Mouse (Mus musculus): ENCODE data around the gene Gm10778. TPM values are rescaled to one million over a fixed set of nuclear protein-coding genes. Genes with fewer than 3 reads are reported as not detected.
"Not testable (repeated sequence)": the region's sequence is repeated elsewhere in the genome, so short reads cannot be mapped to it uniquely, and the experiment has no call there.

The Gm10778 gene
- polyA plus RNA-seq, 1 experiment: 3.8 TPM

DNA sequence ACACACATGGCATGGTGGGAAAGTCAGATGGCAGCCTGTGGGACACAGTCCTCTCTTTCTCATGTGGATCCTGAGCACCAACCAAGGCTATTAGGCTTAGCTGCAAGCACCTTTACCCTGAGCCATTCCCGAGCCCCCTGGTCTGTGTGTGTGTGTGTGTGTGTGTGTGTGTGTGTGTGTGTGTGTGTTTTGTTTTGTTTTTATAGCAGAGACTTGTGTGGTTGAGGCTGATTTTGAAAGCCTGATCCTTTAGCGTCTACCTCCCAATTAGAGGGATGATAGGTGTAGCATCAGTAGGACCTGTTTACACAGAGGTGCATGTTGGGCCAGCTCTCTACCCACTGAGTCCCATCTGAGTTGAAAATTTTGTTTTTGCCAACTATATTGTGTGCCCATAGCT lies 4.7 kb upstream of the Gm10778 start:
- TF ChIP-seq POLR2A (IDR thresholded peaks at IDR 0.05; ENCODE audit: borderline replicate concordance, insufficient read depth, low read length) (no peak), CTCF (IDR thresholded peaks at IDR 0.05; ENCODE audit: borderline replicate concordance, insufficient read depth, low read depth, low read length) (no peak)
- 48% methylated on average over 2 of the region's 2 CpGs for WGBS
- H3K27me3 ChIP-seq (ENCODE audit: control insufficient read depth, insufficient read depth, low read length): no peaks in the 10 kb centered on the region
- no peak for DNase-seq
- H3K4me3 ChIP-seq (replicated peaks; ENCODE audit: insufficient read depth, low read depth, low read length): peak overlapping the region; percentile 83
- peak overlapping the region; percentile 98 for H3K27ac ChIP-seq (ENCODE audit: insufficient read depth, low read length)
- H3K4me1 ChIP-seq (ENCODE audit: control insufficient read depth, insufficient read depth, low read length): peaks cover 22% of the 10 kb centered on the region

DNA sequence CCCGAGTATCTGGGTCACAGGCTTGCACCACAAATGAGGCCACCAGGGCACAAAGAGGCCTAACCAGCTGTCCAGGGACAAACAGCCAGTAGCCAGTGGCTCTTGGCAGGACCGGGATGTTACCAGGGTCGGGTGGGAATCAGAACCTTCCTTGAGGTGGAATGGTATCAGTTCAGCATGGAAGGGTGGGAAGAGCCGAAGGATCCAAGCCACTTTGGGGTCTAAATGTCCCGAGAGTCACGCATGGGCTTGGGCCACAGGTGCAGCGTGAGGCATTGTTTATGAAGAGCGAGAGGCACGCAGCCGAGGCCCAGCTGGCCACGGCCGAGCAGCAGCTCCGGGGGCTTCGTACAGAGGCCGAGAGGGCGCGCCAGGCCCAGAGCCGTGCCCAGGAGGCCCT lies 4.1 kb upstream of the Gm10778 start:
- WGBS: 89% methylated on average over 18 of the region's 18 CpGs

DNA sequence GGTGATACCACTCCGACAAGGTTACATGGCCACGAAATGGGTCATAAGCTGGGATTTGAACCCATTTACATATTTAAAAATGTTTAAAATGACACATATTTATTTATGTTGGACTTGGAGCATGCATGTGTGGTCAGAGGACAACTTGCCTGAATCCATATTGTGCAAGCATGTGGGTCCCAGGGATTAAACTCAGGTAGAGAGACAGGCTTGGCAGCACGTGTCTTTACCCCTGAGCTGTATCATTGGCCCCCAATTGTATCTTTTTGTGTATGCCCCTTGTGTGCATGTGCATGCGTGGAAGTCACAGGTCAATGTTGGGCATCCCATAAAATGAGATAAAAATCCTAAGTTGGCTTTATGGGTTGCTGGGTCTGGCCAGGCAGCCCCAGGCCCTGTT lies 3.5 kb upstream of the Gm10778 start:
- WGBS: 91% methylated on average over 4 of the region's 4 CpGs
- no peak overlapping the region for H3K27ac ChIP-seq (ENCODE audit: insufficient read depth, low read length)
- no peak for TF ChIP-seq CTCF (IDR thresholded peaks at IDR 0.05; ENCODE audit: borderline replicate concordance, insufficient read depth, low read depth, low read length)
- no peak for TF ChIP-seq POLR2A (IDR thresholded peaks at IDR 0.05; ENCODE audit: borderline replicate concordance, insufficient read depth, low read length)
- no peak overlapping the region for H3K4me3 ChIP-seq (replicated peaks; ENCODE audit: insufficient read depth, low read depth, low read length)
- peak in 1 of 2 experiments; percentile 5 for DNase-seq
- H3K4me1 ChIP-seq (ENCODE audit: control insufficient read depth, insufficient read depth, low read length): peaks cover 22% of the 10 kb centered on the region
- H3K27me3 ChIP-seq (ENCODE audit: control insufficient read depth, insufficient read depth, low read length): no peaks in the 10 kb centered on the region

More for the DNA sequence above, 4.1 kb upstream of the Gm10778 start:
- H3K27me3 ChIP-seq (ENCODE audit: control insufficient read depth, insufficient read depth, low read length): no peaks in the 10 kb centered on the region
- H3K27ac ChIP-seq (ENCODE audit: insufficient read depth, low read length): no peak overlapping the region
- TF ChIP-seq CTCF (IDR thresholded peaks at IDR 0.05; ENCODE audit: borderline replicate concordance, insufficient read depth, low read depth, low read length) (no peak), POLR2A (IDR thresholded peaks at IDR 0.05; ENCODE audit: borderline replicate concordance, insufficient read depth, low read length) (no peak)
- no peak overlapping the region for H3K4me3 ChIP-seq (replicated peaks; ENCODE audit: insufficient read depth, low read depth, low read length)
- H3K4me1 ChIP-seq (ENCODE audit: control insufficient read depth, insufficient read depth, low read length): peaks cover 22% of the 10 kb centered on the region
- peak in 1 of 2 experiments; percentile 32 for DNase-seq

DNA sequence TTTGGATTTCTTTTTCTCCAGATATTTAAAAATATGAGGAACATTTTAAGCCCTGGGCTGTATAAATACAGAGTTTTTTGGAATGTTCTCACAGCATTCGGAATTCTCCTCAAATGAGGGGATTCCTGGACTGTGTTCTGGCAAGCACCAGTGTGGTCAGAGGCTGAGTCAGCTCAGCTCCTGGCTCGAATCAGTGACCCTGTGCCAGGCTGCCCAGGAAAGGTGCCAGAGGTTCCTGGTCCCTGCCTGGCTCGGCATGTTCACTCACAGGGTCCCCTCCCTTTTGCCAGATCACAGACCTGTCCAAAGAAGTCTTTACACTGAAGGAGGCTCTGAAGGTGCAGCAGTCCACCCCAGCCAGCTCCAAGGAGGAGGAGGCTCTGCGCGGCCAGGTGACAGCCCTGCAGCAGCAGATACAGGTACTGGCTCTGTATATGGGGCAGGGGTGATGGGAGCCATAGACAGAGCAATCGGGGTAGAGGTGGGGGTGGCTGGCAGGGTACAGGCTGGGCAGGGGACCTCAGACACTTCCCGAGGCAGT lies 2.8 kb upstream of the Gm10778 start:
- TF ChIP-seq CTCF (IDR thresholded peaks at IDR 0.05; ENCODE audit: borderline replicate concordance, insufficient read depth, low read depth, low read length) (no peak), POLR2A (IDR thresholded peaks at IDR 0.05; ENCODE audit: borderline replicate concordance, insufficient read depth, low read length) (no peak)
- H3K4me1 ChIP-seq (ENCODE audit: control insufficient read depth, insufficient read depth, low read length): peaks cover 19% of the 10 kb centered on the region
- WGBS: 56% methylated on average over 7 of the region's 7 CpGs
- H3K27ac ChIP-seq (ENCODE audit: insufficient read depth, low read length): no peak overlapping the region
- no peak overlapping the region for H3K4me3 ChIP-seq (replicated peaks; ENCODE audit: insufficient read depth, low read depth, low read length)
- H3K27me3 ChIP-seq (ENCODE audit: control insufficient read depth, insufficient read depth, low read length): no peaks in the 10 kb centered on the region
- DNase-seq: peak in 1 of 2 experiments; percentile 18

DNA sequence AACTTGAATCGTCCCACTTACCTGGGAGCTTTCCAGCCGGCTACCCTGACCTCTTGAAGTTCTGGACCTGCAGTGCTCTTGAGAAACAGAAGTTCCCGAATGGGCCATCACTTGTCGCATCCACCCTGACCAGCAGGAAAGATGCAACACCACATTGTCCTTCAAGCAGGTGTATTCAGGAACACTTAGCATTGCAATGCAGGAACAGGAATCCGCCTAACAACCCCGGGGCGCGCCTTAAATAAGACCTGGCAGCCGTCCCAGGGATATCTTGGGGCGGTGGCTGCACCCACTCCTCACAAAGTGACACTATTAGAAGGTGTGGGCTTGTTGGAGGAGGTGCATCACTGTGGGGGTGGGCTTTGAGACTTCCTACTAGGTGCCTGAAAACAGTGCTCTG lies 6.3 kb downstream of the Gm10778 start:
- Histone ChIP-seq H3K4me1 (ENCODE audit: control insufficient read depth, insufficient read depth, low read length) (no peaks in the 10 kb centered on the region; the same call in 1 of the 2 replicates), H3K27me3 (ENCODE audit: control insufficient read depth, insufficient read depth, low read length) (no peaks in the 10 kb centered on the region), H3K4me3 (replicated peaks; ENCODE audit: insufficient read depth, low read depth, low read length) (no peak overlapping the region), H3K27ac (ENCODE audit: insufficient read depth, low read length) (no peak overlapping the region)
- TF ChIP-seq CTCF (IDR thresholded peaks at IDR 0.05; ENCODE audit: borderline replicate concordance, insufficient read depth, low read depth, low read length): no peak
- TF ChIP-seq POLR2A (IDR thresholded peaks at IDR 0.05; ENCODE audit: borderline replicate concordance, insufficient read depth, low read length): no peak
- WGBS: 97% methylated on average over 10 of the region's 10 CpGs
- DNase-seq: peak; percentile 1 to 4

DNA sequence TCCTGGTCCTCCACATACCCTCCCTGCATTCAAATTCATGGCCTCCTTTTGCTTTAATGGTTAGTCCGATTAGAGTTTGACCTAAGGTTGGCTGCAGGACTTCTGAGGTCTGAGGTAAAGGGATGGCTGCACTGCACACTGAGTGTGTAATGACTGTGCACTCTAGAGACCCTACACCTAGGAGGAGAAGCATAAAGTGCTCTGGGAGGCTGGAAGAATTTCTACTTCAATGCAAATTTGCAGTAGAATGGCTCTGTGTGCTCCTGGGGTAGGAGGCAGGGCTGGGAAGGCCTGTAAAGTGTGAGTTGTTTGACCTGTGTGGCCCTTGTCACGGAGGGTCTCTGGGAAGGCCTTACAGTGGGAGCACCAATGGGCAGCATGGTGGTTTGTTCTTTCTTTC lies 7.3 kb downstream of the Gm10778 start:
- H3K27me3 ChIP-seq (ENCODE audit: control insufficient read depth, insufficient read depth, low read length): no peaks in the 10 kb centered on the region
- DNase-seq: no peak
- no peaks in the 10 kb centered on the region for H3K4me1 ChIP-seq (ENCODE audit: control insufficient read depth, insufficient read depth, low read length)
- H3K27ac ChIP-seq (ENCODE audit: insufficient read depth, low read length): no peak overlapping the region
- WGBS: 99% methylated on average over 2 of the region's 2 CpGs
- TF ChIP-seq POLR2A (IDR thresholded peaks at IDR 0.05; ENCODE audit: borderline replicate concordance, insufficient read depth, low read length): no peak
- TF ChIP-seq CTCF (IDR thresholded peaks at IDR 0.05; ENCODE audit: borderline replicate concordance, insufficient read depth, low read depth, low read length): no peak
- no peak overlapping the region for H3K4me3 ChIP-seq (replicated peaks; ENCODE audit: insufficient read depth, low read depth, low read length)

DNA sequence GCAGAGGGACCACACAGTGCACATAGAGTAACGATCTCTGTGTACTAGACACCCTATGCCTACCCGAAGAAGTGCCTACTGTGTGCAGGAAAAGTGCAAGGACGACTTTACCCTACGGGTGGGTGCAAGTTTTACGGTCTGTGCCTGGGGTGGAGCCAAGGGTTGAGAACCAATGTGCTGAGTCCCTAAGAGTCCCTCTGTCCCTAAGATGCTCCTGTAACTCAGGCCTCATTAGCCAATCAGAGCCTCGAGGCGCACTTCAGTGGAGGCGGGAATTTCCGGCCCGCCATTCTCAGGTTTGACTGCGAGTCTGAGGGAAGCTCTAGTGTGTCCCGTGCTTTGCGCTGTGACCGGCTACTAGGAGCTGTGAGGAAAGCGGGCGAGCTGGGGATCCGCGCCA lies 38.3 kb downstream of the Gm10778 start:
- H3K4me1 ChIP-seq (ENCODE audit: control insufficient read depth, insufficient read depth, low read length); DNase-seq: not testable (repeated sequence)
- WGBS: no CpG with 5 or more reads among the region's 18 CpGs

DNA sequence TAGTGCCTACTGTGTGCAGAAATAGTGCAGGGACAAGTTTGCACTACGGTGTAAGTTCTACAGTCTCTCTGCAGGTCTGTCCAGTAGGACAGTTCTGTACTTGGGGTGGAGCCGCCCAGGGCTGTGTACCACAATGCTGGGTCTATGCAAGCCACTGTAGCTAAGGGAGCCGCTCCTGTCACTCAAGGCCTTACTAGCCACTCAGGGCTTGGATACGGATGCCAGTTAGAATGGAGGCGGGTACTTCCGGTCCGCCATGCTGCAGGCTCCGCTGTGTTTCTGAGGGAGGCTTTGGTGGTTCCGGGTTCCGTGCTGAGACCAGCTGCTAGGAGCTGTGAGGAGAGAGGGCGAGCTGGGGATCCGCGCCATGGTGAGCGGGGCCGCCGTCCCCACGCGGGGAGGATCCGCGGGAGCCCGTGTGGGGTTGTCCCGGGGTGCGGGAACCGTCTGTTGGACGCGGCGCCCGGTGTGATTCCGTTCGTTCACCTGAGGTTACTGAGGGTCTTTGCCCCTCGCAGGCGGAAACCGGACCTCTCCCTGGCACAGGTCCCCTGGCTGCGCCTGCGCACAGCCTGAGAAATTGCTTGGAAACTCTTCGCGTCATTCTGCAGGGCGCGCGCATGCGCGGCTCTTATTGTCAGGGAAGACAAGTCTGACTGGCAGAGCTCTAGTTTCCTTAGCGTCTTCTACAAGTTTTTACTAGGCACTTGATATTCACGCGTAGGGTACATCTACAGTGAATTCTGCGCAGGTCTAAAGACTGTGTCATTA lies 55.9 kb downstream of the Gm10778 start, which contains the start of gene Zfp433:
TSS of gene Zfp433 (plus strand) at position 295 of the 771 bp plus-strand sequence.
- not testable (repeated sequence) for H3K4me1 ChIP-seq (ENCODE audit: control insufficient read depth, insufficient read depth, low read length); H3K27me3 ChIP-seq (ENCODE audit: control insufficient read depth, insufficient read depth, low read length); H3K27ac ChIP-seq (ENCODE audit: insufficient read depth, low read length); DNase-seq; H3K4me3 ChIP-seq (replicated peaks; ENCODE audit: insufficient read depth, low read depth, low read length)
- WGBS: no CpG with 5 or more reads among the region's 46 CpGs

More for the DNA sequence above, 38.3 kb downstream of the Gm10778 start:
- H3K4me3 ChIP-seq (replicated peaks; ENCODE audit: insufficient read depth, low read depth, low read length); H3K27ac ChIP-seq (ENCODE audit: insufficient read depth, low read length); H3K27me3 ChIP-seq (ENCODE audit: control insufficient read depth, insufficient read depth, low read length): not testable (repeated sequence)

Other genes with a start within 250 kb of the Gm10778 start
- gene Nfic, start 193.4 kb upstream of the Gm10778 start, polyA plus RNA-seq (2012; rRNA removed): 103 and 108 TPM in 2 replicates
- 57.3 and 60.6 TPM in 2 replicates for gene Celf5, start 166.3 kb upstream of the Gm10778 start, polyA plus RNA-seq (2012; rRNA removed)
- 112 and 116 TPM in 2 replicates for gene Ncln, start 152.7 kb upstream of the Gm10778 start, polyA plus RNA-seq (2012; rRNA removed)
- 0.67 and 1.1 TPM in 2 replicates for gene S1pr4, start 148.9 kb upstream of the Gm10778 start, polyA plus RNA-seq (2012; rRNA removed)
- gene Gna15, start 124.8 kb upstream of the Gm10778 start, polyA plus RNA-seq (2012; rRNA removed): 1.3 and 1.4 TPM in 2 replicates
- 105 and 107 TPM in 2 replicates for gene Gna11, start 103.9 kb upstream of the Gm10778 start, polyA plus RNA-seq (2012; rRNA removed)
- 1,117 and 1,168 TPM in 2 replicates for gene Aes, start 89.6 kb upstream of the Gm10778 start, polyA plus RNA-seq (2012; rRNA removed)
- gene Tle2, start 74.5 kb upstream of the Gm10778 start, polyA plus RNA-seq (2012; rRNA removed): 282 and 321 TPM in 2 replicates
- 8.7 and 9.6 TPM in 2 replicates for gene Tle6, start 48.0 kb upstream of the Gm10778 start, polyA plus RNA-seq (2012; rRNA removed)
- gene BC025920, start 42.8 kb upstream of the Gm10778 start, polyA plus RNA-seq (2012; rRNA removed): 3.6 and 3.7 TPM in 2 replicates
- gene Sirt6, start 21.3 kb upstream of the Gm10778 start, polyA plus RNA-seq (2012; rRNA removed): 35.4 and 38.5 TPM in 2 replicates
- gene Ankrd24, start 20.5 kb upstream of the Gm10778 start, polyA plus RNA-seq (2012; rRNA removed): 121 and 130 TPM in 2 replicates
- gene Zfp433, start 55.8 kb downstream of the Gm10778 start, polyA plus RNA-seq (2012; rRNA removed): 4.9 and 6.6 TPM in 2 replicates
- 9.7 and 11.5 TPM in 2 replicates for gene Gm3055, start 122.1 kb downstream of the Gm10778 start, polyA plus RNA-seq (2012; rRNA removed)
- gene Gm4767, start 163.1 kb downstream of the Gm10778 start, polyA plus RNA-seq (2012; rRNA removed): 0.78 and 0.79 TPM in 2 replicates
- 5.7 and 6.1 TPM in 2 replicates for gene Gm32687, start 214.9 kb downstream of the Gm10778 start, polyA plus RNA-seq (2012; rRNA removed)

Data from cerebellum, adult 2 months (tissue).